Mouse (Mus musculus) small intestine, adult 2 months (tissue): ENCODE data around the gene Tbpl2.

Experiments used
- CTCF ChIP-seq: fragments of 200-500 bp; IDR thresholded peaks from 2 replicates; pipeline ENCODE4 v1.5.1; 2012; ENCODE audit warnings: low read depth, mild to moderate bottlenecking, control low read depth, inconsistent platforms, low read length, moderate library complexity, mixed read lengths; ENCODE audit not compliant: insufficient replicate concordance, insufficient read length; ENCODE audit errors: extremely low read depth
- POLR2A ChIP-seq: fragments of 200-500 bp; IDR thresholded peaks from 2 replicates; pipeline ENCODE4 v1.6.1; 2012; ENCODE audit warnings: low read depth, mild to moderate bottlenecking, control low read depth, inconsistent platforms, low read length, moderate library complexity

DNA sequence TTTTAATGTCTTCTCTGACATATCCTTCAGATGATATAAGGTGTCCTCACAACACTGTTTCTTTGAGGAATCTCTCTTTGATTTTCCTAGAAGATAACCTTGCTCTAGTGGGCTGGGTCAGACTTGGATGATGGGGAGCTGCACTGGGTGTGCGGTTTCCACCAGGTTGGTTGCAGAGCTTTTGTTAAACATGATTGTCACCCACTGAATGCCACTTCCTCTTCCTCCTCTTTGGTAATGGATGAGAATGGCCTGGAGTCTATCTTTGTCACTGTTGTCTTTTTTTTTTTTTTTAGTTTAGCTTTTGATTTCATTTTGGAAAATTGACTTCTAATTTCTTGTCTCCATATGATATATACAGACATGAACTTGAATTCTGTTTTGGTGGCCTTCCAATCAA, 38.0 kb upstream of the Tbpl2 start:
- TF ChIP-seq POLR2A = no peak
- no peak for TF ChIP-seq CTCF
